Mouse (Mus musculus): ENCODE data around the gene Cabp7. TPM values are rescaled to one million over a fixed set of nuclear protein-coding genes. Genes with fewer than 3 reads are reported as not detected.
"Not testable (repeated sequence)": the region's sequence is repeated elsewhere in the genome, so short reads cannot be mapped to it uniquely, and the experiment has no call there.

Cabp7 gene
- polyA plus RNA-seq, 1 experiment from 2014 or later, result 2.3 TPM

DNA sequence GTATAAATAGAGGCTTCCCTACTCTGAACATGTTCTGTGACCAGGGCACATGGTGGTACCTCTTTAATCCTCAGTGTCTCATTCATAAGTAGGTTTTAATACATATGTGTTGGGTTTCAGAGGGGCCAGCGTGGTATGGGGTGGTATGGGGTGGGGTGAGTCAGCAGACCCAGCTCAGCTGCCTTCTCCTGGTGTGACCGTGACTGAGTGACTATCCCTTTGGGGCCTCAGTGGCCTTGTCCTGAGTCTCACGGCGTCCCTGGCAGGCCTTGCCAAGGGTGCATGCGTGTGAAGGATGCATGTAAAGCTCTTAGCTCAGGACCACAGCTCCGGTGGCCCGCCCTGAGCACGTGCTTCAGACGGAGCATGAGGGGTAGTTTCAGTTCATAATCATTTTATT lies 26.6 kb downstream of the Cabp7 start:
- no peaks in the 10 kb centered on the region for H3K9me3 ChIP-seq
- no peak for ATAC-seq (ENCODE audit: low FRiP score, low read depth)
- H3K27me3 ChIP-seq, result no peaks in the 10 kb centered on the region
- no peak overlapping the region for H3K27ac ChIP-seq (replicated peaks)
- no peaks in the 10 kb centered on the region for H3K36me3 ChIP-seq
- no peak overlapping the region for H3K4me3 ChIP-seq
- no peak overlapping the region for H3K9ac ChIP-seq
- H3K4me1 ChIP-seq (replicated peaks), result peaks cover 15% of the 10 kb centered on the region
- 90% methylated on average over 9 of the region's 9 CpGs for WGBS
- no peak overlapping the region for H3K4me2 ChIP-seq

DNA sequence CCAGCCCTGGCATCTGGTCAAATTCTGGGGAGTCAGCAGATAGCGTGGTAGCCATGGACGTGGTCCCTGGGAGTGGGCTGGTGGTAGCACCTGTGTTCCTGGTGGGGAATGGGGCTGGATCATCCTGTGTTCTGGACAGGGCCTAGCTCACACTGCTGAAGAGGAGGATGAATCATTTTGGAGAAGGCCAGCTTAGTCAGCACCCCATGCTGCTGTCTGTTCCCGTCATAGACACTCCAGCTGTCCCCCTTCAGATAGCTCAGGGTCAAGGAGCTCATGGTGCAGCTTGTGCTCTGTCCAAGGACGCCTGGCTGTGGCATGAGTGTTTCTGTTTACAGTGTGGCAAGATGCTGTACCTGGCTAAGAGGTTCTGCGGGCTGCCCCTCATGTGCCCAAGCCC lies 28.0 kb downstream of the Cabp7 start:
- Histone ChIP-seq H3K9ac (no peak overlapping the region), H3K9me3 (no peaks in the 10 kb centered on the region), H3K36me3 (no peaks in the 10 kb centered on the region), H3K4me3 (no peak overlapping the region), H3K27ac (replicated peaks) (no peak overlapping the region), H3K4me1 (replicated peaks) (peaks cover 15% of the 10 kb centered on the region), H3K4me2 (no peak overlapping the region), H3K27me3 (no peaks in the 10 kb centered on the region)
- ATAC-seq (ENCODE audit: low FRiP score, low read depth), result no peak
- WGBS, result 82% methylated on average over 5 of the region's 5 CpGs

DNA sequence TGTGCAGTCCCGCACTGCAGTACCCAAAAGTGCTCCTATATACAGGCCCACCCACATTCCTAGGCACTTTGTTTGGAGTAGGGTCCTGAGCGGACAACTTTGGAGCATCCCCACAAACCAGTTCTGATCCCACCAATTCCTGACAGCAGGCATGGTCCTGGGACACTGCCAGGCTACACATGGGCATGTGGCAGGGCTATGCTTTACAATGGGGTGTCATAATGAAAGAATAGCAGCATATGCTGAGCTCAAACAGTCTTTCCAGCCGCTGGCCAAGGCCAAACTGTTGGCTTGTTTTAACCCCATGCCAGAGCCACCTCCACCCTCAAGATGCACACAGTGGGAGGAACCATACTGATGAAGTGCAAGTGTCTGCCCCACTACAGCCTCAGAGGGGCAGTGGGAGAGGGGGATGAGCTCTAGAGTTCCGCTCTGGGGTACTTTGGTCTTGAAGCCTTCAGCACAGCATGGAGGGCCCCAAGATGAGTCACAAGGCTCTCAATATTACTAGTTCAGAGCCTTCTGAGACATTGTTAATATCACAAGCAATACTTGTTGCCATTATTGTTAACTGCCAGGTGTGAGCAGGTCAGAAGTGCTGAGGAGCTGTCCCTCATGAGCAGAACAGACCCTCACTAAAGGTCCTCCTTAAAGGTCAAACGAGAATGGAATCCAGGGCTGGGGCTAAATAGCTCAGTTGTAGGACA lies 29.9 kb downstream of the Cabp7 start:
- Histone ChIP-seq H3K4me2 (no peak overlapping the region), H3K27me3 (no peaks in the 10 kb centered on the region), H3K27ac (replicated peaks) (no peak overlapping the region), H3K9me3 (no peaks in the 10 kb centered on the region), H3K9ac (no peak overlapping the region), H3K4me1 (replicated peaks) (peaks cover 15% of the 10 kb centered on the region), H3K36me3 (no peaks in the 10 kb centered on the region), H3K4me3 (no peak overlapping the region)
- WGBS, result 80% methylated on average over 5 of the region's 5 CpGs
- ATAC-seq (ENCODE audit: low FRiP score, low read depth), result no peak

DNA sequence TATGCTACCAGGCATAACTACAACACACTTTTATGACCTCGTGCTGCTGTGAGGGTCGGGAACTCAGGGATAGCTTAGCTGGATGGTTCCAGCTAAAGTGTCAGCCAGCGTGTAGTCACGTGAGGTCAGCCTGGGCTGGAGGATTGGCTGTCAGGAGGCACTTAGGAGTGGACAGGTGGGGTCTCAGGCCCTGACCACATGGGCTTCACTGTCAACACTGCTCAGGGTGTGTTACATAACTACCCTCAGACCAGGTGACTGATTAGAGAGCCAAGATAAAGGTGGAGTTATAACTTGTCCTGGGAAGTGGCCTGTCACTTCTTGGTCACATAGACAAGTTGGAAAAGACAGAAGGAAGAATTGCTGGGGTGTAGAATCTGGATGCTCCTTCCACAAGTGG lies 31.0 kb downstream of the Cabp7 start:
- no peaks in the 10 kb centered on the region for H3K27me3 ChIP-seq
- no peaks in the 10 kb centered on the region for H3K36me3 ChIP-seq
- no peak overlapping the region for H3K9ac ChIP-seq
- WGBS, result 85% methylated on average over 4 of the region's 4 CpGs
- no peak overlapping the region for H3K4me2 ChIP-seq
- ATAC-seq (ENCODE audit: low FRiP score, low read depth), result no peak
- no peaks in the 10 kb centered on the region for H3K9me3 ChIP-seq
- peaks cover 7% of the 10 kb centered on the region for H3K4me1 ChIP-seq (replicated peaks)
- H3K27ac ChIP-seq (replicated peaks), result no peak overlapping the region
- H3K4me3 ChIP-seq, result no peak overlapping the region

DNA sequence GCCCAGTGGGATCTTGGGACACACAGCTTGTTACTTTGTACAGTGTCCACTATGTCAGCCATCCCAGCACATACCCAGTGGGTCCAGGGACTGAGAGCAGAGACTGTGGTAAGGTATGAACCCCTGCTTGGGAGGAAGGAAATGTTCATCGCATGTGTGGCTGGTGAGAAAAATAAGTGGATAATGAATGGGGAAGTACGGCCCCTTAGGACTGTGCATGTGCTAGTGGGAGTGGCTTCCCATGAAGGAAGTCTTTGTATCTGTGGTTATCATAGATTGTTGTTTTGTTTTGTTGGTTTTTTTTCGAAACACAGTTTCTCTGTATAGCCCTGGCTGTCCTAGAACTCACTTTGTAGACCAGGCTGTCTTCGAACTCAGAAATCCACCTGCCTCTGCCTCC lies 31.9 kb downstream of the Cabp7 start:
- ATAC-seq (ENCODE audit: low FRiP score, low read depth), result no peak
- no peaks in the 10 kb centered on the region for H3K27me3 ChIP-seq
- no peaks in the 10 kb centered on the region for H3K9me3 ChIP-seq
- no peak overlapping the region for H3K9ac ChIP-seq
- H3K4me2 ChIP-seq, result no peak overlapping the region
- no peak overlapping the region for H3K27ac ChIP-seq (replicated peaks)
- WGBS, result 87% methylated on average over 4 of the region's 4 CpGs
- no peak overlapping the region for H3K4me3 ChIP-seq
- H3K4me1 ChIP-seq (replicated peaks), result no peaks in the 10 kb centered on the region
- no peaks in the 10 kb centered on the region for H3K36me3 ChIP-seq

DNA sequence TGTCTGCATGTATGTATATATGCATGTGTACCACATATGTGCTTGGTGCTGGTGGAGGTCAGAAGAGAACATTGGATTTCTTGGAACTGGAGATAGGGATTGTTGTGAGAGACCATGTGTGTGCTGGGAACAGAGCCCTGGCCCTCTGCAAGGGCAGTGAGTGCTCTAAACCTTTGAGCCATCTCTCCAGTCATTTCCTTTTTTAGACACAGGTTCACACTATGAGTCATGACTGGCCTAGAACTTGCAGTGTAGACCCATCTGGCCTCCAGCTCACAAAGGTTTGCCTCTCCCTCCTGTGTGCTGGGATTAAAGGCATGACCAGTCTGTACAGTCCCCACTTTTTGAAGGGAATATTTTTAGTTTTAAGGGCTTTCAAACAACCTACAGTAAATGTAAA lies 33.8 kb downstream of the Cabp7 start:
- H3K36me3 ChIP-seq, result no peaks in the 10 kb centered on the region
- no peak overlapping the region for H3K4me3 ChIP-seq
- no peaks in the 10 kb centered on the region for H3K9me3 ChIP-seq
- H3K27me3 ChIP-seq, result no peaks in the 10 kb centered on the region
- no peak for ATAC-seq (ENCODE audit: low FRiP score, low read depth)
- H3K27ac ChIP-seq (replicated peaks), result no peak overlapping the region
- no peak overlapping the region for H3K9ac ChIP-seq
- no peak overlapping the region for H3K4me2 ChIP-seq
- no peaks in the 10 kb centered on the region for H3K4me1 ChIP-seq (replicated peaks)

DNA sequence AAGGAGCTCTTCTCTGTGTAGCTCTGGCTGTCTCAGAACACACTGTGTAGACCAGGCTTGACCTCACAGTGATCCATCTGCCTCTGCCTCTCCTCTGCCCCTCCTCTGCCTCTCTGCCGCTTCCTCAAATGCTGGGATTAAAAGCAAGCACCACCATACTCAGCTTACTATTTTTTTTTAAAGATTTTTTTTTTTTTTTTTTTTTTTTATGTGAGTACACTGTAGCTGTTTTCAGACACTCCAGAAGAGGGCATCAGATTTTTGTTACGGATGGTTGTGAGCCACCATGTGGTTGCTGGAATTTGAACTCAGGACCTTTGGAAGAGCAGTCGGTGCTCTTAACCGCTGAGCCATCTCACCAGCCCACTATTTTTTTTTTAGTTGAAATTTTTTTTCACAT lies 36.4 kb downstream of the Cabp7 start:
- not testable (repeated sequence) for H3K4me2 ChIP-seq; ATAC-seq (ENCODE audit: low FRiP score, low read depth); H3K4me1 ChIP-seq (replicated peaks); H3K9ac ChIP-seq; H3K27me3 ChIP-seq; H3K36me3 ChIP-seq; H3K9me3 ChIP-seq; H3K4me3 ChIP-seq; H3K27ac ChIP-seq (replicated peaks)
- WGBS, result 95% methylated on average over 4 of the region's 4 CpGs

DNA sequence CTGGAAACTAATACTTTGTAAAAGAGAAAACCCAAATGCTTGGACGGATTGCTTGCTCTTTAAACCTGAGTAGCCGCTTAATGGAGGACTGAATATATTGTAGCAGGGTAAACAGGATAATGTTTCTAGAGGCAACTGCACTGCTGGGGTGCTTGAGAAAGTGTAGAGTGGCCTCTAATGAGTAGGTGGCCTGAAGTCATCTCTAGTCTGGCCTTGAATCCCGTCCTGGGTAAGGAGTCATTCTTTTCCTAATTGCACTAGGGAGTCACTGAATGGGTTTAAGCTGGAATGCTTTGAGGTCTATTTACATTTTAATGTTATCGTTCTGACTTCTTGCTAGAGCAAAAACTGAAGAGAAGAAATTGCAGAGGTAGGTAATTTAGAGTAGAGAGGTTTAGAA lies 41.4 kb downstream of the Cabp7 start:
- H3K27ac ChIP-seq (replicated peaks), result no peak overlapping the region
- H3K4me2 ChIP-seq, result peak overlapping the region; percentile 84
- peaks cover 8% of the 10 kb centered on the region; the same call in 1 of the 2 replicates for H3K36me3 ChIP-seq
- H3K4me1 ChIP-seq (replicated peaks), result peaks cover 17% of the 10 kb centered on the region
- ATAC-seq (ENCODE audit: low FRiP score, low read depth), result no peak
- H3K9me3 ChIP-seq, result no peaks in the 10 kb centered on the region
- 7% methylated on average over 4 of the region's 4 CpGs for WGBS
- peak overlapping the region; percentile 68 for H3K4me3 ChIP-seq
- peak overlapping the region; percentile 74 for H3K9ac ChIP-seq
- no peaks in the 10 kb centered on the region for H3K27me3 ChIP-seq

DNA sequence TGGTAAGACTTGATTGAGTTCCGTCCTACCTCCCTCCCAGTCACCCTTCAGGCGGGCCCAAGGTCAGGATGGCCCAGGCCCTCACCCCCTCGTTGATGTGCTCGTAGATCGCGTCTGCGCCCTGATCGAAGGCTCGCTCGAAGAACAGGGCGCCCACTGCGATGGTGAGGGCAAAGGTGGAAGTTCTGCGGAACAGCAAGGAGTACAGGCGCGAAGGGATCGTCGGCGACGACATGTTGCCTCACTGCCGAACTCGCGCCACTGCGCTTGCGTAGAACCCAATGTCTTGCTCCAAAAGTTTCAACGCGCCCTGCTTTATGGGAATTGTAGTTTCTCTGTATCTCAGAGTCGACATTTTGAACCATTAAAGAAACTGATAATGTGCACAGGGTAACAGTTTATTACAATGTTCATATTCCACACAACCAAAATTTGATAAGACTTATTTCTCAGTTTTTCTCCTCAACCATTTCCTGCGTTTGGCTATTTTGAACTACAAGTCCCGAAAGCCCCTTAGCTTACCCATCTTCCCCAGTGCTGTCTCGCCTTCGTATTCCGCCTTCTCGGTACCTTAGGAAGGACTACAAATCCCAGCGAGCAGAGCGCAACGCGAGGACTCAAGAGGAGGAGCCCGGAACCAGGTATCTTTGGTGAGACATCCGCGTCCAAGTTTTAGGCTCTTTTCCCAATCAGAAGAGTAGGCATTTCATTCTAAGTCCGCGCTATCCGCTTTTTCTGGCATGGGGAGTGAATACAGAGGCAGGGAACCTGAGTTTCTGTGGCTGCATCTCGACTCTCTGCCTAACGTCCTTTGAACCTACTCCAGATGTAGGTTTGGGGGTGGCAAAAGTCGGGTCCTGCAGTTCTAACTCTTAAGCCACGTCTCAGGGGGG lies 42.3 kb downstream of the Cabp7 start, which contains the start of the genes Uqcr10 and Zmat5:
TSS of gene Uqcr10 (minus strand) at position 271 of the 893 bp plus-strand sequence.
TSS of gene Zmat5 (plus strand) at position 607 of the 893 bp plus-strand sequence.
- peak within 1 kb of the TSS; percentile 74 for H3K9ac ChIP-seq
- peak within 1 kb of the TSS; percentile 68 for H3K4me3 ChIP-seq
- no peaks in the 10 kb centered on the region for H3K9me3 ChIP-seq
- peak; percentile 98 for ATAC-seq (ENCODE audit: low FRiP score, low read depth)
- no peaks in the 10 kb centered on the region for H3K27me3 ChIP-seq
- H3K36me3 ChIP-seq, result peaks cover 8% of the 10 kb centered on the region; the same call in 1 of the 2 replicates
- WGBS, result under 1% methylated on average over 47 of the region's 47 CpGs
- peaks cover 17% of the 10 kb centered on the region for H3K4me1 ChIP-seq (replicated peaks)
- peak within 1 kb of the TSS; percentile 84 for H3K4me2 ChIP-seq
- H3K27ac ChIP-seq (replicated peaks), result peak within 1 kb of the TSS; percentile 80

DNA sequence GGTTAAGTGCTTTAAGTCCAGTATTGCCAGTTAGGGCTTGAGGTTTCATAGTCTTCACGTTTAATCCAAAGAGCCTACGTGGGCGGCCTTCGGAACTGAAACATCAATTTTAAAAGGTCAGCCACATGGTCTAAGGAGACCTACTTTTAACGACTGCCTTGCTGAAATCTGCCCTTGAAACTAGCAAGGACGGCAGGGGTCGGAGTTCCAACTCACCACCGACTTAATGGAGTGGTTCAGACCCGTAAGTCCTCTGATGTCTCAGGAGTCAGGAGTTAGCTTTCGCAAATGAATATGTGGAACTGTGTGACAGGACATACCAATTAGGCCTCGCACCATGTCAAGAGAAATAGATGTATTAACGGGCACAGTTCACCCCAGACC lies 42.9 kb downstream of the Cabp7 start:
- Histone ChIP-seq H3K9ac (peak overlapping the region; percentile 74), H3K9me3 (no peaks in the 10 kb centered on the region), H3K4me3 (peak overlapping the region; percentile 68), H3K4me2 (peak overlapping the region; percentile 84), H3K4me1 (replicated peaks) (peaks cover 17% of the 10 kb centered on the region), H3K27me3 (no peaks in the 10 kb centered on the region), H3K27ac (replicated peaks) (peak overlapping the region; percentile 80), H3K36me3 (peaks cover 8% of the 10 kb centered on the region; the same call in 1 of the 2 replicates)
- 6% methylated on average over 12 of the region's 12 CpGs for WGBS
- ATAC-seq (ENCODE audit: low FRiP score, low read depth), result peak; percentile 55

DNA sequence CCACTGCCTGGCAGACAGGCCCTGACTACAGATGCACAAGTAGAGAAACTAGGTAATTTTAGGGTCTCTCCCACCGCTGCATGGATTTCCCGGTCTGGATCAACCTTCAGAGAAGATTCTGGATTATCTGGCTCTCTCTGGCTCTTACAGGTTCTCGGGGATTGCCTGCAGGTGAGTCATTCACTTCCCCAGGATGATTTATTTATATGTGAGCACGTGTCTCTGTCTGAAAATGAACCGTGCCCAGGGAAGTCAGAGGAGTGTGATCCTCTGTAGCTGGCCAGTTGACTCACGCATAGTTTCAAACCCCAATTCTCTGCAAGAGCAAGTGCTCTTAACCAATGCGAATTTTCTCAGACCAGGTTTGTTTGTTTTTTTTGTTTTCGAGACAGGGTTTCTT lies 45.9 kb downstream of the Cabp7 start:
- Histone ChIP-seq H3K4me1 (replicated peaks) (peaks cover 17% of the 10 kb centered on the region), H3K27ac (replicated peaks) (no peak overlapping the region), H3K36me3 (peaks cover 8% of the 10 kb centered on the region; the same call in 1 of the 2 replicates), H3K9ac (no peak overlapping the region), H3K9me3 (no peaks in the 10 kb centered on the region), H3K4me2 (no peak overlapping the region), H3K4me3 (no peak overlapping the region), H3K27me3 (no peaks in the 10 kb centered on the region)
- no peak for ATAC-seq (ENCODE audit: low FRiP score, low read depth)
- WGBS, result 87% methylated on average over 8 of the region's 8 CpGs

Data from hindbrain, embryonic 15.5 days (tissue).